Mouse (Mus musculus): ENCODE data around the gene Fblim1. TPM values are rescaled to one million over a fixed set of nuclear protein-coding genes. Genes with fewer than 3 reads are reported as not detected.

Gene Fblim1
- 29.3 and 29.4 TPM in 2 replicates for polyA plus RNA-seq (2012; rRNA removed)

GRCm38 (mm10) chr4:141605861-141606260, at the start of gene Fblim1:
Fblim1 (minus strand) TSS chr4:141606096.

GRCm38 (mm10) chr4:141623666-141624065, 17.8 kb upstream of the Fblim1 start, which contains the start of gene Slc25a34:
Slc25a34 (minus strand) TSS chr4:141623821.

GRCm38 (mm10) chr4:141618565-141619243, 12.8 kb upstream of the Fblim1 start, which contains the start of gene Tmem82:
Tmem82 (minus strand) TSS chr4:141618633.

GRCm38 (mm10) chr4:141538408-141539212, 67.3 kb downstream of the Fblim1 start, which contains the start of gene Spen:
Spen (minus strand) TSS chr4:141538597.

Other genes with a start within 250 kb of the Fblim1 start
- gene Fam131c, start 237.9 kb downstream of the Fblim1 start, polyA plus RNA-seq (2012; rRNA removed): 44.2 and 47.9 TPM in 2 replicates
- gene Clcnka, start 207.4 kb downstream of the Fblim1 start, polyA plus RNA-seq (2012; rRNA removed): 0.08 and 0.11 TPM in 2 replicates
- 0.03 and 0.19 TPM in 2 replicates for gene Clcnkb, start 190.1 kb downstream of the Fblim1 start, polyA plus RNA-seq (2012; rRNA removed)
- 0.58 and 1.4 TPM in 2 replicates for gene Hspb7, start 185.3 kb downstream of the Fblim1 start, polyA plus RNA-seq (2012; rRNA removed)
- 4.1 TPM in 2 replicates for gene Srarp, start 170.0 kb downstream of the Fblim1 start, polyA plus RNA-seq (2012; rRNA removed)
- 51.1 and 51.6 TPM in 2 replicates for gene Zbtb17, start 161.4 kb downstream of the Fblim1 start, polyA plus RNA-seq (2012; rRNA removed)
- 8.9 and 11.6 TPM in 2 replicates for gene Spen, start 67.5 kb downstream of the Fblim1 start, polyA plus RNA-seq (2012; rRNA removed)
- 0.26 and 0.36 TPM in 2 replicates for gene Tmem82, start 12.5 kb upstream of the Fblim1 start, polyA plus RNA-seq (2012; rRNA removed)
- gene Slc25a34, start 17.7 kb upstream of the Fblim1 start, polyA plus RNA-seq (2012; rRNA removed): 1.1 and 1.4 TPM in 2 replicates
- gene Plekhm2, start 58.8 kb upstream of the Fblim1 start, polyA plus RNA-seq (2012; rRNA removed): 42.8 and 52.9 TPM in 2 replicates
- 3.6 and 5.8 TPM in 2 replicates for gene Rsc1a1, start 79.5 kb upstream of the Fblim1 start, polyA plus RNA-seq (2012; rRNA removed)
- gene Ddi2, start 117.3 kb upstream of the Fblim1 start, polyA plus RNA-seq (2012; rRNA removed): 14.1 and 14.6 TPM in 2 replicates
- gene Agmat, start 140.6 kb upstream of the Fblim1 start, polyA plus RNA-seq (2012; rRNA removed): 0.04 TPM in 1 of 2 replicates, not detected in the other
- gene Dnajc16, start 184.8 kb upstream of the Fblim1 start, polyA plus RNA-seq (2012; rRNA removed): 19.4 and 20.3 TPM in 2 replicates
- gene Casp9, start 187.5 kb upstream of the Fblim1 start, polyA plus RNA-seq (2012; rRNA removed): 26.6 and 27.4 TPM in 2 replicates
- 0.23 and 0.25 TPM in 2 replicates for gene Cela2a, start 220.1 kb upstream of the Fblim1 start, polyA plus RNA-seq (2012; rRNA removed)
- gene Ctrc, start 240.3 kb upstream of the Fblim1 start, polyA plus RNA-seq (2012; rRNA removed): not detected in 2 replicates

Data from central nervous system, embryonic 18 days (tissue).